Mouse (Mus musculus): ENCODE measurements around the gene Tspan4.

- no peak for TF ChIP-seq GATA1 (IDR thresholded peaks at IDR 0.05; ENCODE audit: low read length)
- TF ChIP-seq TAL1 (IDR thresholded peaks at IDR 0.05; ENCODE audit: low read length): no peak
These were observed 13.3 kb upstream of the Tspan4 start for GRCm38 (mm10) chr7:141461521-141462332.
